Mouse (Mus musculus) thymus, adult 2 months (tissue): ENCODE data around the gene Hspbap1.

Experiments
- CTCF ChIP-seq: fragments of 200-500 bp; IDR thresholded peaks from 2 replicates; pipeline ENCODE4 v1.5.1; 2012; ENCODE audit warnings: mild to moderate bottlenecking, control low read depth, low read length, moderate library complexity, borderline replicate concordance; ENCODE audit not compliant: control insufficient read depth, poor library complexity, insufficient read depth; ENCODE audit errors: extremely low read depth
- POLR2A ChIP-seq: fragments of 200-500 bp; IDR thresholded peaks from 2 replicates; pipeline ENCODE4 v1.6.1; 2012; ENCODE audit warnings: mild to moderate bottlenecking, low read length, control low read depth, moderate library complexity; ENCODE audit not compliant: control insufficient read depth, poor library complexity, insufficient read depth; ENCODE audit errors: extremely low read depth

DNA sequence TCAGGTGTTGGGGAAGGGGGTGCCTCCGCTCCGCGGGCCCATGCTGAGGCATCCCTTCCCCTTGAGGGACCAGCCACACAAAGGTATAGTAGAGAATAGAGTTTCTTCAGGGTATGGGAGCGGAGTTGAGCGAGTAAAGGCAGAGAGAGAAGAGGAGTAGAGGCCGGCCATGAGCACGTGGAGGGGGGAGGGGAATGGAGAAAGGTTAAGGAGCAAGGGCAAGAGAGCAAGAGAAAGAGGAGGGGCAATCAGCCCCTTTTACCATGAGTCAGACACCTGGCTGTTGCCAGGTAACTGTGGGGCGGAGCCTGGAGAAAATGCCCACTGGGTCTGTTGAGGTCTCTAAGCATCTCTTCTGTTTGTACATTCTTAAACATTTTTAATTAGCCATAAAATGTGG lies 966 bp downstream of the Hspbap1 start:
- no peak for TF ChIP-seq CTCF
- no peak for TF ChIP-seq POLR2A
